Mouse (Mus musculus): ENCODE results near the gene Spopl.
"Not testable (repeated sequence)": the region's sequence is repeated elsewhere in the genome, so short reads cannot be mapped to it uniquely, and the experiment has no call there.

Gene Spopl

GRCm38 (mm10) chr2:23571302-23572156 is at the start of gene Spopl:
Gene Spopl, minus strand, starts transcription at chr2:23572106.
- DNase-seq = peak; percentile 89

GRCm38 (mm10) chr2:23620128-23620527 is 48.2 kb upstream of the Spopl start:
- DNase-seq = no peak

- no peak for DNase-seq
These were observed 46.1 kb upstream of the Spopl start for GRCm38 (mm10) chr2:23617989-23618388.

- DNase-seq = no peak
These were observed 33.5 kb upstream of the Spopl start for GRCm38 (mm10) chr2:23605391-23605790.

- DNase-seq = no peak
These were observed 16.9 kb upstream of the Spopl start for GRCm38 (mm10) chr2:23588769-23589168.

GRCm38 (mm10) chr2:23572157-23572532 is 239 bp upstream of the Spopl start:
- DNase-seq = not testable (repeated sequence)

- DNase-seq = no peak
These were observed 1.3 kb downstream of the Spopl start for GRCm38 (mm10) chr2:23570563-23570962.

- no peak for DNase-seq
These were observed 3.1 kb downstream of the Spopl start for GRCm38 (mm10) chr2:23568775-23569174.

- no peak for DNase-seq
These were observed 6.7 kb downstream of the Spopl start for GRCm38 (mm10) chr2:23565081-23565801.

GRCm38 (mm10) chr2:23562898-23563297 is 9.0 kb downstream of the Spopl start:
- no peak for DNase-seq

GRCm38 (mm10) chr2:23559186-23559585 is 12.7 kb downstream of the Spopl start:
- no peak for DNase-seq

GRCm38 (mm10) chr2:23551235-23551634 is 20.7 kb downstream of the Spopl start:
- DNase-seq = no peak

GRCm38 (mm10) chr2:23547220-23547619 is 24.7 kb downstream of the Spopl start:
- DNase-seq = no peak

- no peak for DNase-seq
These were observed 31.9 kb downstream of the Spopl start for GRCm38 (mm10) chr2:23539967-23540366.

GRCm38 (mm10) chr2:23527717-23528116 is 44.2 kb downstream of the Spopl start:
- DNase-seq = not testable (repeated sequence)

GRCm38 (mm10) chr2:23505141-23505540 is 66.8 kb downstream of the Spopl start:
- no peak for DNase-seq

GRCm38 (mm10) chr2:23481715-23482114 is 90.2 kb downstream of the Spopl start:
- no peak for DNase-seq

- no peak for DNase-seq
These were observed 104.4 kb downstream of the Spopl start for GRCm38 (mm10) chr2:23467471-23467870.

GRCm38 (mm10) chr2:23457452-23457851 is 114.5 kb downstream of the Spopl start:
- no peak for DNase-seq

Measured in kidney, adult 9 months (tissue).